Mouse (Mus musculus) MEL (cell line): Measurements from ENCODE around the gene Grb2.

Source experiments
- CHD2 ChIP-seq: IDR thresholded peaks from 2 replicates; pipeline ENCODE4 v1.6.1; 2011; ENCODE audit warnings: low read length, improper control_type of control experiment
- CTCF ChIP-seq, 3 experiments: IDR thresholded peaks in 2 of 3; conservative IDR thresholded peaks in 1 of 3; 2 replicates each; pipeline ENCODE4 v1.5.1; 2011 to 2012; ENCODE audit warnings: low read length in 3 of 3, low read depth in 2 of 3, mild to moderate bottlenecking in 2 of 3, improper control_type of control experiment in 1 of 3, inconsistent platforms in 1 of 3, mixed read lengths in 1 of 3, moderate library complexity in 1 of 3; ENCODE audit not compliant: control insufficient read depth in 1 of 3, insufficient read depth in 1 of 3, poor library complexity in 1 of 3, severe bottlenecking in 1 of 3
- EP300 ChIP-seq, 2 experiments: IDR thresholded peaks; 2 replicates each; pipeline ENCODE4 v1.6.1; 2011; ENCODE audit warnings: improper control_type of control experiment in 2 of 2, low read length in 2 of 2, low read depth in 1 of 2, mild to moderate bottlenecking in 1 of 2
- GABPA ChIP-seq: IDR thresholded peaks from 2 replicates; pipeline ENCODE4 v1.6.1; 2012; ENCODE audit warnings: low read depth, mild to moderate bottlenecking, inconsistent platforms, low read length, improper control_type of control experiment, moderate library complexity
- MXI1 ChIP-seq: IDR thresholded peaks from 2 replicates; pipeline ENCODE4 v1.6.1; 2011; ENCODE audit warnings: mild to moderate bottlenecking, low read depth, low read length, improper control_type of control experiment
- POLR2A ChIP-seq, 2 experiments: IDR thresholded peaks; 2 replicates each; pipeline ENCODE4 v1.6.1; 2011 to 2012; ENCODE audit warnings: low read length in 2 of 2, mild to moderate bottlenecking in 2 of 2, control low read depth in 1 of 2, improper control_type of control experiment in 1 of 2, low read depth in 1 of 2, moderate library complexity in 1 of 2; ENCODE audit not compliant: control insufficient read depth in 1 of 2, insufficient read depth in 1 of 2, poor library complexity in 1 of 2
- USF1 ChIP-seq: IDR thresholded peaks from 2 replicates; pipeline ENCODE4 v1.6.1; 2014; ENCODE audit warnings: low read depth, mild to moderate bottlenecking, inconsistent platforms, low read length, improper control_type of control experiment, moderate library complexity

- no peak for TF ChIP-seq USF1
- no peak for TF ChIP-seq MXI1
- TF ChIP-seq GABPA: no peak
- no peak for TF ChIP-seq CTCF (IDR thresholded peaks at IDR 0.05 in 2 of 3, conservative IDR thresholded peaks at IDR 0.05 in 1 of 3; ENCODE audit: control insufficient read depth in 1 of 3, insufficient read depth in 1 of 3, low read depth in 2 of 3, low read length in 3 of 3, poor library complexity in 1 of 3, severe bottlenecking in 1 of 3)
- no peak for TF ChIP-seq EP300 (IDR thresholded peaks at IDR 0.05; ENCODE audit: low read depth in 1 of 2, low read length in 2 of 2)
- no peak for TF ChIP-seq CHD2
- no peak for TF ChIP-seq POLR2A (IDR thresholded peaks at IDR 0.05; ENCODE audit: control insufficient read depth in 1 of 2, insufficient read depth in 1 of 2, low read depth in 1 of 2, low read length in 2 of 2, poor library complexity in 1 of 2)
These were observed 36.0 kb downstream of the Grb2 start for GRCm38 (mm10) chr11:115672226-115672987.
